Mouse (Mus musculus) heart, postnatal 10 days (tissue): ENCODE data around the gene Lrp2bp. TPM values are rescaled to one million over a fixed set of nuclear protein-coding genes. Genes with fewer than 3 reads are reported as not detected.

Experiments used
- DNase-seq, 2 experiments: peaks; one replicate each; pipeline ENCODE4 v3.0.0; 2021
- intact Hi-C: fragments of 180-260 bp; cut with DNase I; formaldehyde crosslinking; loops from one replicate; pipeline ENCODE4 v1.15.1; 2025
- total RNA-seq, 2 experiments: library from RNA; stranded (reverse); gene quantifications; 2 replicates each; pipeline ENCODE4 v1.2.3; 2021

The Lrp2bp gene
- total RNA-seq, 2 experiments from 2014 or later, result 0.86 to 1.2 TPM

DNA sequence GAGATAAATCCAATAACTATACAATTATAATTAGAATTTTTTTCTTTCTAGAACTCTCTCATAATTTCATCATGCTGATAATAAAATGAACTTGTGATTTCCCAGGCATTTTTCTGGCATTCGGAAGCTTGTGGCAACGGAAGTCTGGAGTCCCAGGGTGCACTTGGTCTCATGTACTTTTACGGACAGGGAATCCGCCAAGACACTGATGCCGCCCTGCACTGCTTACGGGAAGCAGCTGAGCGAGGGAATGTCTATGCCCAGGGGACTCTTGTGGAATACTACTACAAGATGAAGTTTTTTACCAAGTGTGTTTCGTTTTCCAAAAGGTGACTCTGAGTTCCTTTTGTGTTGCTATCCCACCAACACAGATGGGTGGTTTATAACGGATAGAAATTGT, 23.7 kb downstream of the Lrp2bp start:
- intact Hi-C loops, result no loop called here
- no peak for DNase-seq

DNA sequence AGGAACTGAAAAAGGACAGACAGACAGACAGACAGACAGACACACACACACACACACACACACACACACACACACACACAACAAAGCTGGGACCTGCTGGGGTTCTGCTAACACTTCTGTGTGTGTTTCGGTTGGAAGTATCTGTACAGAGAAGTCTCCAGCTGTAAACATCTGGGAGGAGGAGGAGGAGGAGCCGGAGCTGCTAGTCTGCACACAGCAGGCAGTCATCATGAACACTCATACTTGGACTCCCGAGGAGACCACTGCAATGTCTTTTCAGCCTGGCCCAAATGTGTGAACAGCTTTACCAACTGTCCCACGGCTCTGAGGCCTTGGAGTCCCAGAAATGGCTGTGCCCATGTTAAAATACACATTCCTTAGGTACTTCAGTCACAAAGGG, 25.3 kb downstream of the Lrp2bp start:
- intact Hi-C loops, result no loop called here
- peak; percentile 43 to 46 for DNase-seq

GRCm38 (mm10) chr8:46036217-46036616, 37.1 kb downstream of the Lrp2bp start:
- intact Hi-C loops, result no loop called here
- DNase-seq, result no peak

- intact Hi-C loops, result no loop called here
- no peak for DNase-seq
Observed at GRCm38 (mm10) chr8:46039666-46040065, 40.6 kb downstream of the Lrp2bp start.

DNA sequence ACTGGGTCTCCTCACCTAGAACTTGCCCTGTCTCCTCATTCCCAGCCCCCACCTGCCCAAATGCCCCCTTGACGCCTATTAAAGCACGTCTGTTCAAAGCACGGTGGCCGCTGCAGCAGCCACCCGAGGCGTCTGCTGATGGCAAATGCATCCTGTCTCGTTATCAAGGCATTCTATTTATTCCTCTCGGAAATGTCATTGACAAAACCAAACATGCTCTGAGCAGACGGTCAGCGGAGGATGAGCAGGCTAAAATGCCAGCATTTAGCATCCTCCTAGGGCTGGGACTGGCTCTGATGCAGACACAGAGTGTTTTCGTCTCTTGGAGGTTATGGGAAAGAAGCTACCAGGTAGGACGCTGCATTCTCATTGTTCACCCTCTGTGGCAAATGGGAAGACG, 41.2 kb downstream of the Lrp2bp start:
- intact Hi-C loops, result no loop called here
- DNase-seq, result peak in 1 of 2 experiments; percentile 10

GRCm38 (mm10) chr8:46072798-46073197, 73.7 kb downstream of the Lrp2bp start:
- intact Hi-C loops, result no loop called here
- no peak for DNase-seq

- DNase-seq, result no peak
- intact Hi-C loops, result no loop called here
Observed at GRCm38 (mm10) chr8:46073540-46074140, 74.5 kb downstream of the Lrp2bp start.

DNA sequence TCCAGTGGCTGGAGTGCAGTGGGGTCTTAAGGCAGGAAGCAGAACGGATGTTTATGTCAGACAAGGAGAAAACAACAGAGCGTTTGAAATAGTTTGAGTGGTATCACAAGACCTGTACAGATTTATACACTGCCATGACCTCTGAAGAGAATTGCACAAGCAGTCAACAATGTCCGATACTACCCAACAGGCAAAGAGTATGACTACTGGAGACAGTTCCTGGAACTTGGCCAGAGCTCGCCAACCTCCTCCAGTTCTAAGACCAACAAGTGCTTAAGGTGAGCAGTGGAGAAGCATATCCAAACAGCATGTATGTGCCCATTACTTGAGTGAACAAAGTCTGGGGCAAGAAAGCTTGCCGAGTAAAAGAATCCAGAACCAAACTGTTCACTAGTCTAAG, 76.1 kb downstream of the Lrp2bp start:
- intact Hi-C loops, result no loop called here
- no peak for DNase-seq

DNA sequence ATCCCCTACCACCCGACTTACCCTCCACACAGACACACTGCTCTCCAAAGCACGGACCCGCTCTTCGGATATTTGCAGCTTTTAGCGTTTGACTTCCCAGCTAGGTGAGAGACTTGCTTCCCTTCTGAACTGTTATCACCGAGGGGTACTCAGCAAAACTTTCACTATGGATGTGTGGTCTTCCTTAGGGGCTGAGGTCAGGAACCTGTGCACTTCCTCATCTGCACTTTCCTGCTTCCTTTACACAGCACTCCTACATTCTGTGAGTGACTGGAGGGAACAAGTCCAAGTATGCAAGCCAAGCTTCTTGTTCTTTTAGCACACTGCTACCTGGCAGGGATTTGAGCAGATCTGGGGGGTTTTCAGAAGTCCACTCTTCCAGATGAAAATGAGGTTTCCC, 79.8 kb downstream of the Lrp2bp start:
- no peak for DNase-seq
- intact Hi-C loops, result no loop called here

Other genes with a start within 250 kb of the Lrp2bp start
- 10 to 100 TPM; 48.2 to 70.9 TPM for gene Pdlim3, start 113.8 kb upstream of the Lrp2bp start, total RNA-seq
- not detected for gene Ccdc110, start 64.7 kb upstream of the Lrp2bp start, total RNA-seq
- under 1 TPM; 0.53 to 0.97 TPM for gene 1700029J07Rik, start 24.1 kb upstream of the Lrp2bp start, total RNA-seq
- gene Ufsp2, start 23.8 kb upstream of the Lrp2bp start, total RNA-seq, result 10 to 100 TPM; 29.9 to 40.9 TPM
- 1 to 10 TPM; 8.8 to 9.8 TPM for gene Ankrd37, start 6.4 kb downstream of the Lrp2bp start, total RNA-seq
- gene Cfap97, start 152.5 kb downstream of the Lrp2bp start, total RNA-seq, result 10 to 100 TPM; 13.4 to 16.5 TPM
- 10 to 100 TPM; 13.2 to 13.7 TPM for gene Snx25, start 152.9 kb downstream of the Lrp2bp start, total RNA-seq
- 1,000 to 10,000 TPM; 3,766 to 3,984 TPM for gene Slc25a4, start 212.0 kb downstream of the Lrp2bp start, total RNA-seq